Mouse (Mus musculus) embryonic stem cell, embryonic (primary cell): ENCODE measurements around the gene Gm13871.
"Not testable (repeated sequence)": the region's sequence is repeated elsewhere in the genome, so short reads cannot be mapped to it uniquely, and the experiment has no call there.

Source experiments
- CTCF ChIA-PET, 4 experiments: fragments of 300-600 bp in 2 of 4; fragments of 350-600 bp in 2 of 4; sonication (Branson Sonifier 250); formaldehyde crosslinking; loops; one replicate each; lab custom pipeline; 2022; ENCODE audit warnings: inconsistent platforms in 2 of 4; lab: Charles Lee
- POLR2A ChIA-PET, 4 experiments: fragments of 300-600 bp in 2 of 4; fragments of 350-600 bp in 2 of 4; sonication (Branson Sonifier 250); formaldehyde crosslinking; loops; one replicate each; lab custom pipeline; 2022; ENCODE audit warnings: antibody characterized with exemption in 4 of 4, inconsistent platforms in 1 of 4; lab: Charles Lee

Gm13871 gene

GRCm38 (mm10) chr4:73905853-73906252, at the start of gene Gm13871:
Gene Gm13871 (minus strand): TSS chr4:73905953.
- POLR2A ChIA-PET, CTCF ChIA-PET: not testable (repeated sequence)

GRCm38 (mm10) chr4:73950375-73950896, 44.7 kb upstream of the Gm13871 start, which contains the start of gene 2310002L09Rik:
Gene 2310002L09Rik (minus strand): TSS chr4:73950846.
- ChIA-PET CTCF (no interaction called here), POLR2A (no interaction called here)

GRCm38 (mm10) chr4:73920660-73921059, 14.9 kb upstream of the Gm13871 start, which contains the start of gene Gm11756:
Gene Gm11756 (minus strand): TSS chr4:73920760.
- CTCF ChIA-PET, POLR2A ChIA-PET: not testable (repeated sequence)

- CTCF ChIA-PET, POLR2A ChIA-PET: not testable (repeated sequence)
These were observed 14.7 kb downstream of the Gm13871 start, which contains the start of gene Gm11757 for GRCm38 (mm10) chr4:73891012-73891411. Gene Gm11757 (minus strand): TSS chr4:73891112.

GRCm38 (mm10) chr4:73876166-73876565, 29.6 kb downstream of the Gm13871 start, which contains the start of gene Gm11758:
Gene Gm11758 (minus strand): TSS chr4:73876266.
- CTCF ChIA-PET, POLR2A ChIA-PET: not testable (repeated sequence)
